Mouse (Mus musculus): ENCODE results near the gene Gm3106. TPM values are rescaled to one million over a fixed set of nuclear protein-coding genes. Genes with fewer than 3 reads are reported as not detected.
"Not testable (repeated sequence)": the region's sequence is repeated elsewhere in the genome, so short reads cannot be mapped to it uniquely, and the experiment has no call there.

Gene Gm3106
- not detected in 2 replicates for polyA plus RNA-seq (2012; rRNA removed)

GRCm38 (mm10) chr5:94217705-94218104, at the start of gene Gm3106:
Gene Gm3106, plus strand, starts transcription at chr5:94218005.
- not testable (repeated sequence) for DNase-seq (ENCODE audit: low read depth, low spot score)
- WGBS: no CpG with 5 or more reads among the region's 2 CpGs

Other genes starting within 250 kb of the Gm3106 start
- gene BC061212, start 147.5 kb upstream of the Gm3106 start, polyA plus RNA-seq (2012; rRNA removed): not detected in 2 replicates
- gene Gm6351, start 141.6 kb upstream of the Gm3106 start, polyA plus RNA-seq (2012; rRNA removed): not detected in 2 replicates
- gene A430089I19Rik, start 88.8 kb downstream of the Gm3106 start, polyA plus RNA-seq (2012; rRNA removed): not detected in 2 replicates
- not detected in 2 replicates for gene Gm6502, start 96.4 kb downstream of the Gm3106 start, polyA plus RNA-seq (2012; rRNA removed)
- not detected in 2 replicates for gene AA792892, start 121.7 kb downstream of the Gm3106 start, polyA plus RNA-seq (2012; rRNA removed)
- gene Gm7682, start 227.8 kb downstream of the Gm3106 start, polyA plus RNA-seq (2012; rRNA removed): not detected in 2 replicates

Measured in large intestine, adult 2 months (tissue).